Mouse (Mus musculus): ENCODE results near the gene Neu1. TPM values are rescaled to one million over a fixed set of nuclear protein-coding genes. Genes with fewer than 3 reads are reported as not detected.
"Not testable (repeated sequence)": the region's sequence is repeated elsewhere in the genome, so short reads cannot be mapped to it uniquely, and the experiment has no call there.

The Neu1 gene
- total and polyA plus RNA-seq, 3 experiments, result 31.2 to 32.0 (median 31.9) TPM

DNA sequence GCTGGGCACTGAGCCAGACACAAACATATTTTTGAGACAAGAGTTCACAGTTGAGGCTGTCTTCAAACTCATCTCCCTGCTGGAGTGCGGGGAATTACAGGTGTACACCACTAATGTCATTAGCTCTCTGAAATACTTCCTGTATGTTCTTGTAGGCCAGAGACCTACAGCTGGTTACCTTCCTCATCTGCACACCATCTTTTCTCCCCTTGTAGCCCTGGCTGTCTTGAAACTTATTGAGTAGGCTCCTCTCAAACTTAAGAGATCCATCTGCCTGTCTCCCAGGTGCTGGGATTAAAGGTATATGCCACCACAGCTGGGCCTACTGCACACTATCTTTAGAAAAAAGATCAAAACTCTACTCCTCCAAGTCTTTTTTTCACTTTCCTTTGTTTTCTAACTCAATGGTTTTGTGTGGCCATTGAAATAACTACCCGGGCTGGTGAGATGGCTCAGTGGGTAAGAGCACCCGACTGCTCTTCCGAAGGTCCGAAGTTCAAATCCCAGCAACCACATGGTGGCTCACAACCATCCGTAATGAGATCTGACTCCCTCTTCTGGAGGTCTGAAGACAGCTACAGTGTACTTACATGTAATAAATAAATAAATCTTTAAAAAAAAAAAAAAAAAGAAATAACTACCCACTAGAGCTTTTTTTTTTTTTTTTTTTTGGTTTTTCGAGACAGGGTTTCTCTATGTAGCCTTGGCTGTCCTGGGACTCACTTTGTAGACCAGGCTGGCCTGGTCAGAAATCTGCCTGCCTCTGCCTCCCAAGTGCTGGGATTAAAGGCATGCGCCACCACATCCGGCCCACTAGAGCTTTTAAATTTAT, 17.9 kb downstream of the Neu1 start:
- H3K79me2 ChIP-seq (replicated peaks; ENCODE audit: control insufficient read depth, extremely low read depth, insufficient read depth, poor library complexity, severe bottlenecking), result peaks cover 19% of the 10 kb centered on the region
- dilution Hi-C loops (cut with MboI; ENCODE audit: extremely low pct_ligation_motif_present, extremely low pct_unique_long_range_greater_than_20kb, low sequenced_read_pairs); H3K4me3 ChIP-seq (replicated peaks in 1 of 3; ENCODE audit: low read depth in 2 of 3, low read length in 2 of 3, poor library complexity in 1 of 3); H3K9ac ChIP-seq (ENCODE audit: insufficient read depth, low read depth); H3K4me2 ChIP-seq (ENCODE audit: insufficient read depth, low read depth, poor library complexity, severe bottlenecking); H3K27ac ChIP-seq (ENCODE audit: insufficient read depth, low read depth); in situ Hi-C loops (cut with MboI; ENCODE audit: low pct_ligation_motif_present, low pct_unique_long_range_greater_than_20kb, low sequenced_read_pairs); H3K27me3 ChIP-seq (replicated peaks); H3K9me3 ChIP-seq (replicated peaks; ENCODE audit: low read length): not testable (repeated sequence)
- peaks cover 10 to 19% of the 10 kb centered on the region in 2 experiments; a peak in 3 of 4 replicates for H3K4me1 ChIP-seq (ENCODE audit: control insufficient read depth in 1 of 2, insufficient read depth in 2 of 2)
- H3K36me3 ChIP-seq (replicated peaks in 1 of 2; ENCODE audit: control insufficient read depth in 1 of 2, insufficient read depth in 1 of 2, low read length in 1 of 2), result peaks cover 15 to 36% of the 10 kb centered on the region in 2 experiments
- peak; percentile 53 for DNase-seq (ENCODE audit: extremely low read depth)
- TF ChIP-seq ZMIZ1 (IDR thresholded peaks at IDR 0.05; ENCODE audit: low read depth, low read length) (peak; percentile 82), CHD2 (IDR thresholded peaks at IDR 0.05; ENCODE audit: low read length) (peak; percentile 79; the same call in 1 of the 2 replicates), MYC (IDR thresholded peaks at IDR 0.05; ENCODE audit: low read depth, low read length) (peak; percentile 32; the same call in 1 of the 2 replicates), TBP (conservative IDR thresholded peaks at IDR 0.05; ENCODE audit: low read depth, low read length) (0 out of 2 replicates have a peak, but pooled peaks have one; percentile 54), ZNF384 (IDR thresholded peaks at IDR 0.05; ENCODE audit: low read depth, low read length) (peak; percentile 71), POLR2A (IDR thresholded peaks at IDR 0.05; ENCODE audit: low read depth, low read length) (peak; percentile 31; the same call in 1 of the 2 replicates), POLR2AphosphoS2 (IDR thresholded peaks at IDR 0.05; ENCODE audit: low read depth, low read length) (peak; percentile 96), CTCF (conservative IDR thresholded peaks at IDR 0.05 in 1 of 2, IDR thresholded peaks at IDR 0.05 in 1 of 2; ENCODE audit: low read depth in 2 of 2, low read length in 2 of 2) (peak in 1 of 2 experiments; percentile 13; a peak in 1 of 4 replicates)

DNA sequence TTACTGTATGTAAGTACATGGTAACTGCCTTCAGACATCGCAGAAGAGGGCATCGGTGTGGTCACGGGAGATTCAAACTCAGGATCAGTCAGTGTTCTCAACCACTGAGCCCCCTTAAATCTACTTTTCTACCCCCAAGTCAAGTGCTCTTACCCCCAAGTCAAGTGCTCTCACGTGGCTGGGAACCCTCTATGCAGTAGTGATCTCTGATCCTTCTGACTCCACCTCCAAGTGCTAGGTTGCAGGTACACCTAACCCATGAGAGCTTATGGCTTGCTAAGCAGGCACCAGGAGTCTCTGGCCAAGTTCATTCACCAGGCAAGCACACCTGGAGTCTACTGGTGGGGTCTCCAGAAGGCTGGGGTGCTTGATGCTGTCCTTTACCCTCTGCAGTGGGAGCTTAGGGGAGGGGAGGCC, 18.5 kb downstream of the Neu1 start:
- no peak overlapping the region for H3K27ac ChIP-seq (ENCODE audit: insufficient read depth, low read depth)
- H3K4me1 ChIP-seq (ENCODE audit: control insufficient read depth in 1 of 2, insufficient read depth in 2 of 2), result peaks cover 10 to 19% of the 10 kb centered on the region in 2 experiments; a peak in 3 of 4 replicates
- no peaks in the 10 kb centered on the region for H3K27me3 ChIP-seq (replicated peaks)
- peak overlapping the region in 1 of 3 experiments; percentile 98 for H3K4me3 ChIP-seq (replicated peaks in 1 of 3; ENCODE audit: low read depth in 2 of 3, low read length in 2 of 3, poor library complexity in 1 of 3)
- in situ Hi-C loops (cut with MboI; ENCODE audit: low pct_ligation_motif_present, low pct_unique_long_range_greater_than_20kb, low sequenced_read_pairs), result no loop called here
- peak; percentile 53 for DNase-seq (ENCODE audit: extremely low read depth)
- no peaks in the 10 kb centered on the region for H3K9me3 ChIP-seq (replicated peaks; ENCODE audit: low read length)
- no peak overlapping the region for H3K9ac ChIP-seq (ENCODE audit: insufficient read depth, low read depth)
- no peak overlapping the region; the same call in 1 of the 2 replicates for H3K4me2 ChIP-seq (ENCODE audit: insufficient read depth, low read depth, poor library complexity, severe bottlenecking)
- dilution Hi-C loops (cut with MboI; ENCODE audit: extremely low pct_ligation_motif_present, extremely low pct_unique_long_range_greater_than_20kb, low sequenced_read_pairs), result no loop called here
- H3K36me3 ChIP-seq (replicated peaks in 1 of 2; ENCODE audit: control insufficient read depth in 1 of 2, insufficient read depth in 1 of 2, low read length in 1 of 2), result peaks cover 15 to 36% of the 10 kb centered on the region in 2 experiments
- H3K79me2 ChIP-seq (replicated peaks; ENCODE audit: control insufficient read depth, extremely low read depth, insufficient read depth, poor library complexity, severe bottlenecking), result peaks cover 19% of the 10 kb centered on the region
- TF ChIP-seq TCF12 (IDR thresholded peaks at IDR 0.05; ENCODE audit: low read depth, low read length), result no peak
- TF ChIP-seq USF1 (IDR thresholded peaks at IDR 0.05; ENCODE audit: low read depth, low read length), result no peak
- no peak for TF ChIP-seq TBP (conservative IDR thresholded peaks at IDR 0.05; ENCODE audit: low read depth, low read length)
- no peak for TF ChIP-seq CHD1 (IDR thresholded peaks at IDR 0.05; ENCODE audit: low read depth, low read length)
- TF ChIP-seq GABPA (IDR thresholded peaks at IDR 0.05; ENCODE audit: insufficient replicate concordance, low read depth, low read length), result no peak
- TF ChIP-seq ZMIZ1 (IDR thresholded peaks at IDR 0.05; ENCODE audit: low read depth, low read length), result peak; percentile 10; the same call in 1 of the 2 replicates
- peak; percentile 60; the same call in 1 of the 2 replicates for TF ChIP-seq POLR2A (IDR thresholded peaks at IDR 0.05; ENCODE audit: low read depth, low read length)
- TF ChIP-seq UBTF (IDR thresholded peaks at IDR 0.05; ENCODE audit: low read depth, low read length), result no peak
- no peak for TF ChIP-seq RCOR1 (conservative IDR thresholded peaks at IDR 0.05; ENCODE audit: low read depth, low read length)
- no peak for TF ChIP-seq ZC3H11A (IDR thresholded peaks at IDR 0.05; ENCODE audit: low read depth, low read length)
- no peak for TF ChIP-seq KAT2A (IDR thresholded peaks at IDR 0.05; ENCODE audit: insufficient replicate concordance, low read length)
- TF ChIP-seq CTCF (conservative IDR thresholded peaks at IDR 0.05 in 1 of 2, IDR thresholded peaks at IDR 0.05 in 1 of 2; ENCODE audit: low read depth in 2 of 2, low read length in 2 of 2), result no peak
- no peak for TF ChIP-seq ELF1 (IDR thresholded peaks at IDR 0.05; ENCODE audit: low read depth, low read length)
- TF ChIP-seq POLR2AphosphoS2 (IDR thresholded peaks at IDR 0.05; ENCODE audit: low read depth, low read length), result peak; percentile 68; the same call in 1 of the 2 replicates
- no peak for TF ChIP-seq MXI1 (IDR thresholded peaks at IDR 0.05; ENCODE audit: low read depth, low read length)

All from CH12.LX (cell line).